Mouse (Mus musculus) stomach, embryonic 15.5 days (tissue): Measurements from ENCODE around the gene Serpina11. TPM values are rescaled to one million over a fixed set of nuclear protein-coding genes. Genes with fewer than 3 reads are reported as not detected.
A peak's percentile ranks its signal among the peaks of the same experiment; 100 is the strongest.

Experiments used
- ATAC-seq: fragments of 200-750 bp; cut with Nextera tagmentation; 2 replicates; pipeline ENCODE4 v1.8.0; 2017; ENCODE audit warnings: low read depth, moderate number of reproducible peaks, moderate TSS enrichment; ENCODE audit not compliant: insufficient read depth, low FRiP score
- H3K27ac ChIP-seq: fragments of 300-500 bp; sonication (generic); 2 replicates; pipeline ENCODE4 v1.5.1; 2015; ENCODE audit warnings: mild to moderate bottlenecking, inconsistent platforms
- H3K27me3 ChIP-seq: fragments of 300-500 bp; sonication (generic); replicated peaks from 2 replicates; pipeline ENCODE4 v1.6.1; 2015; ENCODE audit warnings: inconsistent platforms
- H3K36me3 ChIP-seq: fragments of 300-500 bp; sonication (generic); 2 replicates; pipeline ENCODE4 v1.6.1; 2015; ENCODE audit warnings: inconsistent platforms
- H3K4me1 ChIP-seq: fragments of 300-500 bp; sonication (generic); 2 replicates; pipeline ENCODE4 v1.6.1; 2015; ENCODE audit warnings: inconsistent platforms
- H3K4me2 ChIP-seq: fragments of 300-500 bp; sonication (generic); 2 replicates; pipeline ENCODE4 v1.6.1; 2015; ENCODE audit warnings: mild to moderate bottlenecking, inconsistent platforms
- H3K4me3 ChIP-seq: fragments of 300-500 bp; sonication (generic); replicated peaks from 2 replicates; pipeline ENCODE4 v1.5.1; 2015; ENCODE audit warnings: inconsistent platforms
- H3K9ac ChIP-seq: fragments of 300-500 bp; sonication (generic); 2 replicates; pipeline ENCODE4 v1.6.1; 2015; ENCODE audit warnings: inconsistent platforms
- H3K9me3 ChIP-seq: fragments of 300-500 bp; sonication (generic); 2 replicates; pipeline ENCODE4 v1.6.1; 2016; ENCODE audit warnings: inconsistent platforms
- WGBS: fragments of 180-500 bp; shearing (Covaris S2); methylation state at CpG from one replicate; pipeline ENCODE4 v1.1.7; 2015; 5-methylcytosine and 5-hydroxymethylcytosine counted together
- polyA plus RNA-seq: library from polyadenylated mRNA; unstranded; fragments of >200 nt; fragmentation: Nextera tagmentation; extraction: Ambion mirVana; gene quantifications from 2 replicates; pipeline ENCODE4 v1.2.1, GENCODE M21; 2015

Serpina11 gene
- polyA plus RNA-seq, 1 experiment from 2014 or later = 0.87 TPM

DNA sequence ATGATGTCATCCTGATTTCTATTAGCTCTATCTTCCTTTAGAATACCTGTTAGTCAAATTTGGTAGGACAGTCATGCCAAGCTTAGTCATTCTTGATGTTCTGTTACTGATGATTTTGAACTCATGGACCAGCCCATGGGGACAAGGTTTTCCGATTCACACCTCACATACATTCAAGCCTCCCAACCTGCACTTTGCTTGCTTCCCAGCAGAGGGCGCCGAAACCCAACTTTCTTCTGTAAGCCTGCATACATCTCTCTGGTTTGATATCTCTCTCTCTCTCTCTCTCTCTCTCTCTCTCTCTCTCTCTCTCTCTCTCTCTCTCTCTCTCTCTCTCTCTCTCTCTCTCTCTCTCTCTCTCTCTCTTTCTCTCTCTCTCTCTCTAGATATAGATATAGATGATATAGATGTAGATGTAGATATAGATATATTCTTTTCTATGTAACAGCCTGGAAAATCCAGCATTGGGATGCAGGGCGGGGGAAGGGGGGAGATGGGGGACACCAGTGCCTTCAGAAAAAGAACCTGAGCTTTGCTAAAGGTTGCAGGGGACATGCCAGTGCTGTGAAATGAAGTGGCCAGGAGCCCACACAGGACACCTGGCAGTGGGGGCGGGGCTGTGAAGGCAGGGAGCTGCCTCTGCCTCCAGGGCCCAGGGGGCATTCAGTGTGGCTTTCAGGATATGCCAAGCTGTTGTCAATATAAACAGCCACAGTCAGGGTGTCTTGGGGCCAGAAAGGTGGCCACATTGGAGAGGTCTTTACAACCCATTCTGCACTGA lies 5.7 kb upstream of the Serpina11 start:
- H3K9ac ChIP-seq = no peak overlapping the region
- no peak overlapping the region for H3K27ac ChIP-seq
- 25% methylated on average over 4 of the region's 5 CpGs for WGBS
- ATAC-seq = no peak
- no peak overlapping the region for H3K4me3 ChIP-seq
- no peaks in the 10 kb centered on the region for H3K4me1 ChIP-seq
- H3K4me2 ChIP-seq = no peak overlapping the region
- no peaks in the 10 kb centered on the region for H3K27me3 ChIP-seq
- no peaks in the 10 kb centered on the region for H3K36me3 ChIP-seq
- no peaks in the 10 kb centered on the region for H3K9me3 ChIP-seq

DNA sequence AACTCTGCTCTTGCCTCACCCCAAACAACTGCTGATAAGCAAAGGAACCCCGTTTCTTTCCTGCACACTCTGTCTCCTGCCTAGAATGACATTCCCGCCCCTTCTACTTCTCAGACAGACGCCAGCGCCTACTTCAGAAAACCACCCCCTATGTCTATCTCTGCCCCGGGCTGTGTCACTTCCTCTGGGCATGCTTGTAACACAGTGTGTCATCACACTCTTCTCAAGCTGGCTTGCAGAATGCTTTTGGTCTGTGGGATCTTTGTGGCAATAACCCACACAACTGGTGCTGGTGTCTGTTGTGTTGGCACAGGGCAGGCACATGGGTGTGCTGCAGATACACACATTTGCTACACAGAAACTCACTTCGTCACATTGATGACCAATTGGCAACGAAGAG lies 3.2 kb upstream of the Serpina11 start:
- no peak for ATAC-seq
- Histone ChIP-seq H3K9me3 (no peaks in the 10 kb centered on the region), H3K4me3 (no peak overlapping the region), H3K4me2 (no peak overlapping the region), H3K4me1 (0 out of 2 replicates have a peak, but pooled peaks cover 3% of the 10 kb centered on the region), H3K27ac (no peak overlapping the region), H3K36me3 (no peaks in the 10 kb centered on the region), H3K27me3 (no peaks in the 10 kb centered on the region), H3K9ac (no peak overlapping the region)
- WGBS = 72% methylated on average over 7 of the region's 7 CpGs

DNA sequence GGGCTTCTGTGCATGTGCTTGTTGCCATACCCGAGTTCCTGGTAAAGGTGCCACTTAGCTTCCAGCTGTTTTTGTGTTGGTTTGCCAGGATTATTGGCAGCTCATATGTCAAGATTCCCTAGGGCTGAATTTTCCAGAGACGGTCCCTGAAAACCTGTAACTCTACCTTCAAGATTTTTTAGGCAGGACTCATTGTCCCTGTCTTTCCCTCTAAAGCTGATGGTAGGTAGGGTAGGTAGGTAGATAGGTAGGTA lies 316 bp downstream of the Serpina11 start:
- no peak overlapping the region for H3K4me2 ChIP-seq
- WGBS = 53% methylated on average over 2 of the region's 2 CpGs
- no peaks in the 10 kb centered on the region for H3K36me3 ChIP-seq

DNA sequence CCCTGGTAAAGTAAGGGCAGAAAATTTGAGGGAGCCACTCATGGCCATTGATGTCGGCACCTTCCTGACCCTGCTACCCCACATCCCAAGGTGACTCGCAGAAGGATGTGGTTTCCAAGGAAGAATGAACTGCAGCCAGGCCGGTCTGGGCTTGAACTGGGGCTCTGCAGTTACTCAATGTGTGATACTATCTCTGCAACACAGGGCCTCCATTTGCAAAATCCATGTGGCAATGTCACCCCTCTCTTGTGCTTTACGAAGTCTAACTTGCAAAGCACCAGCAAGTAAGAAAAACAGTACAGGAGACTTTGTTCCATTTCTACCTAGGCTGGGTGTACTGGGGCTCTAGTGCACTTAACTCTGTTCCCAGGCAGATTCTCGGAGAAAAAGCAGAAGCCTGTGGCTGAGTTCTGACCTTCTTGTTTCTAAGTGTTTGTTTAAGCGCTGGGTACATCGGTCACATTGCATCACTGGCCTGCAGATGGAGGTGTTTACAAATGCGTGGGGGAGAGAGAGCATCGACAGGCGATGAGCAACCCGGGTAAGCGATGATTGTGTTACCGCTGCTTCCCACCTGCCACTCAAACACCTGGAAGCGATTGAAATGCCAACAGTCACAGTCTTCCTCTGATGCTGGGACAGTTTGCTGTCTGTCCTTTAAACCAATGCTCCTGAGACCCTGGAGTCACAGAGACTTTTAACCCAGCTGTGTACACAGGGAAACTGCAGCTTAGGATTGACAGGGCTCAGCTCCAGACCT lies 823 bp downstream of the Serpina11 start:
- no peak overlapping the region for H3K27ac ChIP-seq
- H3K36me3 ChIP-seq = no peaks in the 10 kb centered on the region
- H3K4me3 ChIP-seq = no peak overlapping the region
- 0 out of 2 replicates have a peak, but pooled peaks have one; percentile 43 for ATAC-seq
- H3K9ac ChIP-seq = no peak overlapping the region
- no peaks in the 10 kb centered on the region for H3K9me3 ChIP-seq
- H3K27me3 ChIP-seq = no peaks in the 10 kb centered on the region
- H3K4me1 ChIP-seq = 0 out of 2 replicates have a peak, but pooled peaks cover 3% of the 10 kb centered on the region
- no peak overlapping the region for H3K4me2 ChIP-seq
- 37% methylated on average over 14 of the region's 14 CpGs for WGBS

More for the DNA sequence above, 316 bp downstream of the Serpina11 start:
- Histone ChIP-seq H3K27ac (no peak overlapping the region), H3K27me3 (no peaks in the 10 kb centered on the region), H3K4me1 (0 out of 2 replicates have a peak, but pooled peaks cover 3% of the 10 kb centered on the region), H3K9me3 (no peaks in the 10 kb centered on the region), H3K4me3 (no peak overlapping the region), H3K9ac (no peak overlapping the region)
- no peak for ATAC-seq

DNA sequence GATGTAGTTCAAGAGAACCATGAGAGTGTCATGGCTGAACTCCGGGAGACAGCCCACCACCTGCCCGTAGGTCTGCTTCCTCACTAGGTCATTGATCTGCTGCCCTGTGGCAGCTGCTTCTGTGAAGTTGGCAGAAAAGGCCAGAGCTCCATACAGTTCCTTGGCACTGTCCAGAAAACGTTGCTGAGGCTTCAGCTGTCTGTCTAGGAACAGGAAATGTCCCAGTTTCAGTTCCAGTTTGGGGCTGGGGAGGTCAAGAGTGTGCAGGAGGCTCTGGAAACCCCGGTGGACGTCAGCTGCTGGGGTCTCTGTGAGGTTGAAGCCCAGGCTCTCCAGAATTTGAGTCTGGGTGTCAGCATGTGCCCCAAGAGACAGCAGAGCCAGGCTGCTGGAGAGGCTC lies 3.9 kb downstream of the Serpina11 start:
- Histone ChIP-seq H3K9me3 (no peaks in the 10 kb centered on the region), H3K4me2 (no peak overlapping the region), H3K4me1 (0 out of 2 replicates have a peak, but pooled peaks cover 3% of the 10 kb centered on the region), H3K27me3 (no peaks in the 10 kb centered on the region), H3K27ac (no peak overlapping the region), H3K4me3 (no peak overlapping the region), H3K36me3 (no peaks in the 10 kb centered on the region), H3K9ac (no peak overlapping the region)
- 53% methylated on average over 5 of the region's 5 CpGs for WGBS
- no peak for ATAC-seq

DNA sequence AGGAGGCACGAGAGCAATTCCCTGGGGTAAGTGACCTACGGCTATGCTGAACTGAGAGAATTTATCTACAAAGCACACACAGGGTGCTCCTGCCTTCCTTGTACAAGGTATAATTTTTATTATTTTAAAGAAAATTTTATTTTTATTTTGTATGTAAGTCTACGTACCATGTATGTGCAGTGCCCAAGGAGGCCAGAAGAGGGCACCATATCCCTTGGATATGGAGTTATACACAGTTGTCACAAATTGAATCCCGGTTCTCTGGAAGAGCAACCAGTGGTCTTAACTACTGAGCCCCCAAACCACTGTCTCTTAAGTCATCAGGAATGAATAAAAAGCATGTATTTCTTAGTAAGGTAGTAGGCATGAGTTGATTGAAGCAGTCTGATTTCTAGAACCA lies 4.8 kb downstream of the Serpina11 start:
- Histone ChIP-seq H3K27me3 (no peaks in the 10 kb centered on the region), H3K4me1 (0 out of 2 replicates have a peak, but pooled peaks cover 3% of the 10 kb centered on the region), H3K36me3 (no peaks in the 10 kb centered on the region), H3K4me3 (no peak overlapping the region), H3K9ac (no peak overlapping the region), H3K9me3 (no peaks in the 10 kb centered on the region), H3K4me2 (no peak overlapping the region), H3K27ac (no peak overlapping the region)
- WGBS = 59% methylated on average over 4 of the region's 4 CpGs
- ATAC-seq = no peak

DNA sequence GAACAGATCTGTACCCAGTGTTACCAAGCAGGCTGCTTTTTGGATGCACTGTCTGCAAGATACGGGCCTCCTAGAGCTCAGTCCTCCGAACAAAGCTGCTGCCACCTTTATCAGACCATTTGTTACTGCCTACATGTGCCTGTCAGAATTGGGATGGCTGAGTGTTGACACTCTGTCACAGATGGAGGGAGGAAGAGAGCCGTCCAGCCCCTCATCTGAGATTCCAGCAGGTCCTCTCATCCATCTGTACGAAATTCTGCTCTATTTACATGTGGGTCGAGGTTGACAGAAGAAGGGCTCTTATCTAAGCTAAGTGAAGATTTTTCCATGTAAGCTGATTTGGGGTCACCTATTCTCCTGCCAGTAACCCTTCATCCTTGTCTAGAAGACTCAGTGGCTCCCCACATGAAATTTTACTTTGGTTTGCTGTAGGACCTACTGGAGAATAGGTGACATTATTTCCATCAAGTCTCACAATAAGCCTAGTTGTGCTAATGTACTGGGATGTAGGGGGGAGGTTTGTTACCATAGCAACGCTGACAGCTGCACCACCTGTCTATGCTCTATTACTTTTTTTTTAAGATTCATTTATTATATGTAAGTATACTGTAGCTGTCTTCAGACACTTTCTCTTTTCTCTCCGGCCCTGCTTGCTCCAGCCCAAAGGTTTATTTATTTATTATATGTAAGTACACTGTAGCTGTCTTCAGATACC lies 8.0 kb downstream of the Serpina11 start:
- Histone ChIP-seq H3K9me3 (no peaks in the 10 kb centered on the region), H3K4me3 (no peak overlapping the region), H3K27me3 (no peaks in the 10 kb centered on the region), H3K36me3 (no peaks in the 10 kb centered on the region), H3K4me2 (no peak overlapping the region), H3K9ac (no peak overlapping the region), H3K4me1 (no peaks in the 10 kb centered on the region), H3K27ac (no peak overlapping the region)
- WGBS = 52% methylated on average over 7 of the region's 7 CpGs
- ATAC-seq = no peak

DNA sequence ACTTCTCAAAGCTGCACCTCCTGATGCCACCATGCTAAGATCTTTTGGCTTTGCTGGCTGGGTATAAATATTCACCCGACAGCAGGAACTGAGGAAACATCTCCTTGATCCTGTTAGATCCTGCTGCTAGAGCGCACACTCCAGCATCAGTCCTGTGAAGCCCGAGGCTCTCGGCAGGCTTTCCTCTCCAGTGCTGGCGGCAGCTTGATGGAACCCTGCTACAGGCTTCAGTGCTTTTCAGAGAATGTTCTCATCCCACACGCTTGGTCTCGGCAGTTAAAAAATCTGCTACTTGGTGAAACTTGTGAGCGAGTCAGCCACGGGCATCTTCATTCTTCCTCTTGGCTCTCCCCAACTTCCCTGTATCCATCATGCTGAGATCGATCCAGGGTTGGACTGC lies 11.5 kb downstream of the Serpina11 start:
- Histone ChIP-seq H3K9me3 (no peaks in the 10 kb centered on the region), H3K36me3 (no peaks in the 10 kb centered on the region), H3K9ac (no peak overlapping the region), H3K4me2 (no peak overlapping the region), H3K4me1 (no peaks in the 10 kb centered on the region), H3K27me3 (no peaks in the 10 kb centered on the region), H3K27ac (no peak overlapping the region), H3K4me3 (no peak overlapping the region)
- WGBS = 84% methylated on average over 10 of the region's 10 CpGs
- no peak for ATAC-seq

DNA sequence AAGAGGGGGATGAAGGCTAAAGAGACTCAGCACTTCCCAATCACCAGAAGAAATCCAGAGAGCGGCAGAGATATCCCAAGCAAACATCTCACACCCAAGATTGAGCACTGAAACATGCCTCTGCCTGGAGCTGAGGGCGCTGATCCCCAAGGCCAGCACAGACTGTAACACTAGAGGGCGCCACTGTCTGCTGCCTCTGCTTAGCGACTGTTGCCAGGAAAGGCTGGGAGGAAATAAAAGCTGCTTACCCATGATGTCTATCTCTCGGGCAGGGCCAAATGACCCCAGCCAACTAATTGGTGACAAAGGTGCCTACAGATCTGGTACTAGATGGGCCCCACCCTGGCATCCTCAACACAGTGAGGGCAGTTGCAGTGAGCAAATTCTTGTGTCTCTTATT lies 11.9 kb downstream of the Serpina11 start:
- Histone ChIP-seq H3K4me3 (no peak overlapping the region), H3K36me3 (no peaks in the 10 kb centered on the region), H3K9me3 (no peaks in the 10 kb centered on the region), H3K9ac (no peak overlapping the region), H3K27me3 (no peaks in the 10 kb centered on the region), H3K27ac (no peak overlapping the region), H3K4me2 (no peak overlapping the region), H3K4me1 (no peaks in the 10 kb centered on the region)
- no peak for ATAC-seq
- WGBS = 36% methylated on average over 5 of the region's 5 CpGs

DNA sequence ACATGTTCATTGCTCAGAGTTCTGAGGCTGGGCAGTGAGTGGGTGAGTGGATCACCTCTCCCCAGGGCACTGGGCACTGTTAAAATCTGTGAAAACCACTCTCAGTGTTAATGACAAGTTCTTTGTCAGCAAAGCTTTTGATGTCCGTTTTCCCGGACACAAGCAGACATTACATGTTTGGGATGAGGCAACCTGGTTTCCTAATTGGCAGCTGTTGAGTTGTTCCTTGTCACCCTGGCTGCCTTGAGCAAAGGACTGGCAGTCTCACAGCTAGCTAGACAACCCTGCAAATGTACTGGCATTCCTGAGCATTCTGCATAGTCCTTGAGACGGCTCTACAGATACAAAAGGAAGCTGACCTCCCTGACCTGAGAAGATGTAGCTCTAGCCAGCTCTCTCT lies 12.7 kb downstream of the Serpina11 start:
- Histone ChIP-seq H3K9me3 (no peaks in the 10 kb centered on the region), H3K27me3 (no peaks in the 10 kb centered on the region), H3K4me3 (no peak overlapping the region), H3K4me1 (no peaks in the 10 kb centered on the region), H3K4me2 (no peak overlapping the region), H3K27ac (no peak overlapping the region), H3K9ac (no peak overlapping the region), H3K36me3 (no peaks in the 10 kb centered on the region)
- no peak for ATAC-seq
- WGBS = 59% methylated on average over 3 of the region's 3 CpGs

DNA sequence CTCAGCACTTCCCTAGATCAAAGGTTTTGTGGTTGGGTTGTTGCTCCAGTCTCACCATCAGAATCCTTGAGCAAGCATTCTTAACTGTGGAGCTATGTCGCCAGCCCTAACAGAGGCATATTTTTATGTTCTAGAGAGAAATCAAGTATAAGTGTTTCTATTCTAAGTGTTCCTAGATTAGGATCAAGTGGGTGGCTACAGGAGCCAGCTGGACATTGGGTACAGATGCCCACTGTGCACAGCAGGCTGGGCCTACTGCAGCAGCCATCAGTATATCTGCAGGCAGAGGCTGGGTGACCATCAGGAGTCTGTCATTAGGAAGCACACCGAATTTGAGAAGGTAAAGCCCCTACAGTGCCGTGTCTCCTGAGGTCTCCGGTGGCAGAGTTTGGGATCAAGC lies 18.7 kb downstream of the Serpina11 start:
- Histone ChIP-seq H3K4me2 (no peak overlapping the region), H3K27me3 (no peaks in the 10 kb centered on the region), H3K4me1 (no peaks in the 10 kb centered on the region), H3K9ac (no peak overlapping the region), H3K4me3 (no peak overlapping the region), H3K9me3 (no peaks in the 10 kb centered on the region), H3K36me3 (no peaks in the 10 kb centered on the region), H3K27ac (no peak overlapping the region)
- no peak for ATAC-seq
- 84% methylated on average over 4 of the region's 4 CpGs for WGBS

DNA sequence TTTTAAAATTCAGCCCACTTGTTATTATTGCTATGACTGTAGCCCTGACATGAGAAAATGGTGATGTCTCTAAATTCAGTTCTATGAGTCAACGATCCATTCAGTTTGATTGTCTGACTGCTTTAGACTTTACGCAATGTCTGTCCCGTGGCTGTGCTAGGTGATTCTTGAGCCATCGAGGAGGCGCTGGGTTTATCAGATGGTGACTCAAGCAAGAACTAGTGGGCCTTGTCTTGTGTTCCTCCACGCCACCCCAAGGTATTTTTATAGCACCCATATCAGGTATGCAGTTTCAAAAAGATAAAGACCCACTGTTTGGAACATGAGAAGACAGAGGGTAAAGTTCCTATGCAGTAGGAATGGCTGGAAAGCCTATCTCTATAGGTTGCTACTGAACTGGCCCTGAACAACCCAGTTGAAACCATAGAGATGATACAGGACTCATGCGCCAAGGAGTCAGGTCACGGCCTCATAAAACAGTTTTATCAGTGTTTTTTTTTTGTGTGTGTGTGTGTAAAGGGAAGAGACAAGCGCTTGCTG lies 20.1 kb downstream of the Serpina11 start:
- 83% methylated on average over 9 of the region's 9 CpGs for WGBS
- no peak; the same call in 1 of the 2 replicates for ATAC-seq

More for the DNA sequence above, 20.1 kb downstream of the Serpina11 start:
- Histone ChIP-seq H3K9me3 (no peaks in the 10 kb centered on the region), H3K27ac (no peak overlapping the region), H3K36me3 (no peaks in the 10 kb centered on the region), H3K4me3 (no peak overlapping the region), H3K4me1 (no peaks in the 10 kb centered on the region), H3K4me2 (no peak overlapping the region), H3K9ac (no peak overlapping the region), H3K27me3 (no peaks in the 10 kb centered on the region)
